Mouse (Mus musculus): ENCODE data around the gene Gimap8. TPM values are rescaled to one million over a fixed set of nuclear protein-coding genes. Genes with fewer than 3 reads are reported as not detected.

The Gimap8 gene
- polyA plus RNA-seq, 1 experiment from 2014 or later = 4.2 TPM

DNA sequence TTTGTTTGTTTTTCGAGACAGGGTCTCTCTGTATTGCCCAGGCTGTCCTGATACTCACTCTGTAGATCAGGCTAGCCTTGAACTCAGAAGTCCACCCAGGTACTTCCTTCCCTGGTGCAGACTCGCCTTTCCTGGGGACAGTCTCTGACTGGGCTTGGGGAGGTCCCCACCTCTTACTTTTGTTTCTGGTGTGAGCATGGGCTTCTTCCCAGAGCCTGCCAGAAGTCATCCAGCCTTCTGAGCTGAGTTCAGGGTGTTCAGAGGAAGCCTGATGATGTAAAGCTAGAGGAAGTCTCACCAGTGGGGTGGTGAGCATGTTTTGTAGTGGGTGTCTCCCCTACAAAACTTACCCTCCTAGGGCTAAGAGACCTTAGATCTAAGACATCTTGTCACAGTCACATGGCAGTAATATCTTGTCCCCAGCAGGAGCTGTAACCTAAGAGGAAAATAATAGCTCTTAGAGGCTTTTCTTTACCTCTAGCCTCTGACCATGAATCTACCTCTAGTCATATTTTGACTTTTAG is 22.5 kb downstream of the Gimap8 start:
- no peak for ATAC-seq (ENCODE audit: borderline replicate concordance, extremely low read depth, low FRiP score, low TSS enrichment)
- no peak overlapping the region for H3K4me2 ChIP-seq

DNA sequence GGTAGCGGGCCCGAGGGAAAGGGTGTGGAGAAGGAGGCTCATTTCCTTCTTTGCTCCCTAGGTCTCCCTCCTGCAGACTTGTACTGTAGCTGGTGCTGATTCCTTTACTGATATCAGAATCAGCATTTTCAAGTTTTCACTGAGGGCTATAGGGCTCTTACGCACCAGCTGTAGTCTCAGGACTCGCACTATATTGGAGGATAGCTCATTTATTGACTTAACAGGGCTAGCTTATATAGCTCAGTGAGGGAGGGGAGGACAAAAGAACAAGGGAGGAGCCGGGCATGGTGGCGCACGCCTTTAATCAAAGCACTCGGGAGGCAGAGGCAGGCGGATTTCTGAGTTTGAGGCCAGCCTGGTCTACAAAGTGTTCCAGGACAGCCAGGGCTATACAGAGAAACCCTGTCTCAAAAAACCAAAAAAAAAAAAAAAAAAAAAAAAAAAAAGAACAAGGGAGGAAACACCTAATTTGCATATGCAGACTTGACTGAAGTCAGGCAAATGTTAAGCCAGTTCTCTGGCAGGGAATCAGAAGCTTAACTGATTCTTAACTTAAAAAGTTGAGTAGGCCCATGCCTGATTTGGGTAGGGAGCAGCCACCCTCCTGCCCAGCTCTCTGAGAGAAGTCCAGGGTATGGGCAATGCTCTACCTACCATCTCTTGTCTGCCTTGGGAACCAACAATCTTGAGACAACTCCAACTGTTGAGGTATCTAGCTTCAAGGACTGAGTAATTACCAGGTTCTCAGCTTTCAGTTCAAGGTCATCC is 27.4 kb downstream of the Gimap8 start:
- Histone ChIP-seq H3K27ac (no peak overlapping the region), H3K9ac (no peak overlapping the region), H3K27me3 (no peaks in the 10 kb centered on the region), H3K4me2 (no peak overlapping the region), H3K9me3 (no peaks in the 10 kb centered on the region), H3K4me1 (no peaks in the 10 kb centered on the region), H3K36me3 (no peaks in the 10 kb centered on the region), H3K4me3 (no peak overlapping the region)
- whole genome bisulfite sequencing = 94% methylated on average over 9 of the region's 9 CpGs
- ATAC-seq (ENCODE audit: borderline replicate concordance, extremely low read depth, low FRiP score, low TSS enrichment) = no peak

More for the DNA sequence above, 22.5 kb downstream of the Gimap8 start:
- H3K27me3 ChIP-seq = no peaks in the 10 kb centered on the region
- H3K4me1 ChIP-seq = no peaks in the 10 kb centered on the region
- WGBS = 62% methylated on average over 2 of the region's 2 CpGs
- no peaks in the 10 kb centered on the region for H3K9me3 ChIP-seq
- H3K9ac ChIP-seq = no peak overlapping the region
- H3K36me3 ChIP-seq = no peaks in the 10 kb centered on the region
- H3K4me3 ChIP-seq = no peak overlapping the region
- no peak overlapping the region for H3K27ac ChIP-seq

DNA sequence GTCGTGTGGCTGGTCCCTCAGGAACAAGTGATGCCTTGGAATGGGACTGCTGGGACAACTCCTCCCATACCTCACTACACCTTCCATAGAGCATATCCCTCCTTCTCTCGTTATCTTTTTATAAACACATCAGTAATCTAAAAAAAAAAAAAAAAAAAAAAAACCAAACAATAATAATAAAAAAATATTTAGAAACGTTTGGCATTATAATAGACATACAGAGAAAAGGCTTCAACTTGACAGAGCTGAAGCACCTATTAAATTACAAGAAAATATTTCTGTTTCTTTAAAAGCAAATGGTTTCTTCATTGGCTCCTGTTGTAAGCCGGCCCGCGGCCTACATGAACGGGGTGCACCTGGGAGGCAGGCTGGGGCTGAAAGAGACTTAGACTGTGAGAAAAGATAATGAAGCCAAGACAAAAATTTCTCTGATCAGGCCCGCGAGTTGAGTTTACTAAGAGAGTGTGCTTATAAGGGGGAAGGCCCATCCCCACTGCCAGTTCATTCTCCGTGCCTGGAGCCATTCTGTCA is 28.4 kb downstream of the Gimap8 start:
- Histone ChIP-seq H3K27ac (no peak overlapping the region), H3K4me3 (peak overlapping the region; percentile 32), H3K27me3 (no peaks in the 10 kb centered on the region), H3K4me2 (peak overlapping the region; percentile 45), H3K4me1 (no peaks in the 10 kb centered on the region), H3K9me3 (no peaks in the 10 kb centered on the region), H3K36me3 (no peaks in the 10 kb centered on the region), H3K9ac (no peak overlapping the region)
- ATAC-seq (ENCODE audit: borderline replicate concordance, extremely low read depth, low FRiP score, low TSS enrichment) = no peak
- WGBS = 37% methylated on average over 10 of the region's 10 CpGs

DNA sequence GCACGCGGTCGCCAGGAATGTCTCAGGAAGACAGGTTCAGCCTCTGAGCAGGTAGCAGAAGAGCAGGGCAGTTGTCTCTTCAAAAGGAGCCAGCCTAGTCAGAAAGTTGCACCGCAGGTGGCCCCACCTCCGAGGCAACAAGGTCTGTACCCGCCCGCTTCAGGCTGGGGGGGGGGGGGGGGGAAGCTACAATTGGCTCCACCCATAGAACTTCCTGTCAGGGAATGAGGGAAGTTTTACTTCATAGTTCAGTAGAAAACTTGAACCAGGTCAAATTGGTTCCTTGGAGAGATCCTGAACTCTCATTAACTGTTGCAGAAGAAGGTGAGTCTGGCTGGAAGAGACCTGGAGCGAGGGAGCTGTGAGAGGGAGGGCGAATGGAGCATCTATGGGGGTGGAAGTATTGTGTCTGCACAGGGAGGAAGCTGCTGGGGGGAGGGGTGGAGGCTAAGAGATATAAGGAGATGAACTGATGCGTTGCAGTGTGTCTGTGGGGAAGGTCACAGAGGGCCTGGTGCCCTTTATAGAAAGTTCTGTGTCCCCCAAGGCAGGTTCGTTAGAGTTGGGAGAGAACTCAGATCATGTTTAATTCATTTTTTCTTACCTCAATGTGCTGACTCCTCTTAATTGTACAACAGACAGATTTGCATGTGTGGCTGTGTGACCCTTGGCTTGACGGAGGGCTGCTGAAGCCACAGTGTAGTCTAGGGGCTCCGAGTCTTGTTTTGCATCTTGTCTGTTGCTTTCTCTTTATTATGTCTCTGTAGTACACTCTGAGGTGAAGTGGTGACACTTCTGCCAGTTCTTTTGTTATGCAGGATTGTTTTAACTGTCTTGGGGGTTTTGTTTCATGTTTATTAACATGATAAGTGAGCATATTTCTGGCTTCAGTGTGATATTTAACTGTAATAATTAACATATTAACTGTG is 29.2 kb downstream of the Gimap8 start, which contains the start of gene Gimap9:
Gene Gimap9, plus strand, starts transcription at position 199 of the 929 bp plus-strand sequence.
- Histone ChIP-seq H3K9ac (0 out of 2 replicates have a peak within 1 kb of the TSS, but pooled peaks have one; percentile 19), H3K4me2 (peak within 1 kb of the TSS; percentile 45)
- WGBS = 29% methylated on average over 11 of the region's 13 CpGs

DNA sequence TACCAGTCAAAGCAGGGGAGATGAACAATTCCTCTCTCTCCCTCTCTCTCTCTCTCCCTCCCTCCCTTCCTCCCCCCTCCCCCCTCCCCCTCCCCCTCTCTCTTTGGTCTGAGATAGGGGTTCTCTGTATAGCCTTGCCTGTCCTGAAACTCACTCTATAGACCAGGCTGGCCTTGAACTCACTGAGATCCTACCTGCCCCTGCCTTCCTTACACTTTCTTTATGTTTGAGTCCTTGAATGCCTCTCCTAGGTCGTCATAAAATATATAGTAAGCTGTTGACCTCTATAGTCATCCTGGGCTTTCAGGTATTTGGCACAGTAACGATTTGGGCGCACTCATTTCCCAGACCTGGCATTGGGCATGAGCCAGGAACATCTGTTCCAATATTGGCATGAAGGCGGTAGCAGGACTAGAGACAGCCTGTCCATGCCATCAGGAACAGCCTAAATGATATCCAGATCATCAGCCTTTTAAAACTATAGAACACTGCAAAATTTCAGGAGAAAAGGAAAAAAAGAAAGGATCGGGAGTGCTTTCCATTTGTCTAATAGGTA is 29.9 kb downstream of the Gimap8 start:
- H3K27me3 ChIP-seq = no peaks in the 10 kb centered on the region
- peak overlapping the region; percentile 45; the same call in 1 of the 2 replicates for H3K4me2 ChIP-seq
- H3K27ac ChIP-seq = no peak overlapping the region
- no peaks in the 10 kb centered on the region for H3K4me1 ChIP-seq
- WGBS = 82% methylated on average over 5 of the region's 5 CpGs
- no peaks in the 10 kb centered on the region for H3K36me3 ChIP-seq
- H3K9ac ChIP-seq = no peak overlapping the region
- H3K4me3 ChIP-seq = no peak overlapping the region
- no peak for ATAC-seq (ENCODE audit: borderline replicate concordance, extremely low read depth, low FRiP score, low TSS enrichment)
- H3K9me3 ChIP-seq = no peaks in the 10 kb centered on the region

More for the DNA sequence above, 29.2 kb downstream of the Gimap8 start, which contains the start of gene Gimap9:
- ATAC-seq (ENCODE audit: borderline replicate concordance, extremely low read depth, low FRiP score, low TSS enrichment) = no peak
- Histone ChIP-seq H3K27me3 (no peaks in the 10 kb centered on the region), H3K4me3 (peak within 1 kb of the TSS; percentile 32), H3K4me1 (no peaks in the 10 kb centered on the region), H3K36me3 (no peaks in the 10 kb centered on the region), H3K9me3 (no peaks in the 10 kb centered on the region), H3K27ac (no peak within 1 kb of the TSS)

DNA sequence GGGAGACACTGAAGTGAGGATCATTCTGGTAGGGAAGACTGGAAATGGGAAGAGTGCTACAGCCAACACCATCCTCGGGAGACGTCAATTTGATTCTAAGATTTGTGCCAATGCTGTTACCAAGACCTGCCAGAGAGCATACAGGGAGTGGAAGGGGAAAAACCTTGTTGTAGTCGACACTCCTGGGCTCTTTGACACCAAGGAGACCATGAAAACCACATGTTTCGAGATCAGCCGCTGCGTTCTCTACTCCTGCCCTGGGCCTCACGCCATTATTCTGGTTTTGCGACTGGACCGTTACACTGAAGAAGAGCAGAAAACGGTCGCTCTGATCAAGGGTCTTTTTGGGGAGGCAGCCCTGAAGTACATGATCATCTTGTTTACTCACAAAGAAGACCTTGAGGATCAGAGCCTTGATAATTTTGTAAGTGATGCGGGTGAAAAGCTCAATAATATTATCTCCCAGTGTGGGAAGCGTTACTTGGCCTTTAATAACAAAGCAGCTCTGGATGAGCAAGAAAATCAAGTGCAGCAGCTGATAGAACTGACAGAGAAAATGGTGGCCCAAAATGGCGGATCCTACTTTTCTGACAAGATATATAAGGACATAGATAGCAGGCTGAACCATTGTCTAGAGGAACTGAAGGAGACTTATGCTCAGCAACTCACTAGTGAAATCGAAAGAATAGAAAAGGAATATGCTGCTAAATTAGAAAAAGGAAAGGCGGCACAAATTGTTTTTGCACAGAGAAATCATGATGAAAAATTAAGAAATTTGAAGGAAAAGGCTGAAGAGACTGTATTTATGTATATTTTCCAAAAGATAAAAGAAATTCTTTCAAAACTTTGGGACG is 30.7 kb downstream of the Gimap8 start:
- H3K27ac ChIP-seq = no peak overlapping the region
- H3K9me3 ChIP-seq = no peaks in the 10 kb centered on the region
- no peak overlapping the region; the same call in 1 of the 2 replicates for H3K4me2 ChIP-seq
- 92% methylated on average over 17 of the region's 17 CpGs for WGBS
- H3K27me3 ChIP-seq = no peaks in the 10 kb centered on the region
- ATAC-seq (ENCODE audit: borderline replicate concordance, extremely low read depth, low FRiP score, low TSS enrichment) = no peak
- no peak overlapping the region for H3K4me3 ChIP-seq
- no peaks in the 10 kb centered on the region for H3K4me1 ChIP-seq
- H3K9ac ChIP-seq = no peak overlapping the region
- no peaks in the 10 kb centered on the region for H3K36me3 ChIP-seq

DNA sequence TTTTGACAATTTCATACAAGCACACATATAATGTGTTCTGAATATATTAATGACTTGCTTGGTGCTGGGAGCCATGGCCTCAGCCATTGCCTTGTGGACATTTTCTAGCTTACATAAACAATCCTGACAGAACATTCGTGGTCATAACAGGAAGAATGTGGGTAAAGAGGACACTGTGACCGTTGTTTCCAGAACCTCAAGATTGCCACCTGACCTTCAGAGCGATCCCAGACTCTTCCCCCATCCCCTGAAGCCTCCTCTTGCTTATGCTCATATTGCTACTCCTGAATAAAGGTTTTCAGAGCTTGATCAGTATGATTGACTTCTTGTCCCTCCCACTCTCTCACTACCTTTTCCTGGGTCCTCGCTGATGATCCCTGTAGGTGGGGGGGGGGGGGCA is 31.4 kb downstream of the Gimap8 start:
- no peak for ATAC-seq (ENCODE audit: borderline replicate concordance, extremely low read depth, low FRiP score, low TSS enrichment)
- Histone ChIP-seq H3K36me3 (no peaks in the 10 kb centered on the region), H3K9me3 (no peaks in the 10 kb centered on the region), H3K4me1 (no peaks in the 10 kb centered on the region), H3K9ac (no peak overlapping the region), H3K4me2 (no peak overlapping the region), H3K27ac (no peak overlapping the region), H3K4me3 (no peak overlapping the region), H3K27me3 (no peaks in the 10 kb centered on the region)
- 53% methylated on average over 4 of the region's 4 CpGs for WGBS

DNA sequence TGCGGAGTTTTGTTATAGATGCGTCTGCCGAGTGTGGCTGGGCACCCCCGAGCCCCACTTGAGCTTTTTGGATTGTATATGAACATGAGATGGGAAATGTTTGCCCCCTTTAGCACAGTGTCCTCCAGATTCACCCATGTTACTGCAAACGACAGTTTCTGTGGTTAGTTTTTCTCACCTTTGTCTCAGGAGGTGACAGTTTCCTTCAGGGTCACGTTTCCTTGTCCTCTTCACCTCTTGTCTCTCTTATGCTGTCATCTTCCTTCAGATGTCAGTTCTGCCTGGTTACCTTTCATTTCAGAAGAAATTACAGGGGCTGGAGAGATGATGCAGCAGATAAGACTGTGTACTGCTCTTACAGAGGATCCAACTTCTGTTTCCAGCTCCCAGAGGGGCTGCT is 32.7 kb downstream of the Gimap8 start:
- H3K4me3 ChIP-seq = no peak overlapping the region
- H3K27me3 ChIP-seq = no peaks in the 10 kb centered on the region
- no peak for ATAC-seq (ENCODE audit: borderline replicate concordance, extremely low read depth, low FRiP score, low TSS enrichment)
- no peaks in the 10 kb centered on the region for H3K36me3 ChIP-seq
- H3K4me2 ChIP-seq = no peak overlapping the region
- 67% methylated on average over 6 of the region's 6 CpGs for WGBS
- no peak overlapping the region for H3K27ac ChIP-seq
- no peaks in the 10 kb centered on the region for H3K4me1 ChIP-seq
- no peaks in the 10 kb centered on the region for H3K9me3 ChIP-seq
- no peak overlapping the region for H3K9ac ChIP-seq

DNA sequence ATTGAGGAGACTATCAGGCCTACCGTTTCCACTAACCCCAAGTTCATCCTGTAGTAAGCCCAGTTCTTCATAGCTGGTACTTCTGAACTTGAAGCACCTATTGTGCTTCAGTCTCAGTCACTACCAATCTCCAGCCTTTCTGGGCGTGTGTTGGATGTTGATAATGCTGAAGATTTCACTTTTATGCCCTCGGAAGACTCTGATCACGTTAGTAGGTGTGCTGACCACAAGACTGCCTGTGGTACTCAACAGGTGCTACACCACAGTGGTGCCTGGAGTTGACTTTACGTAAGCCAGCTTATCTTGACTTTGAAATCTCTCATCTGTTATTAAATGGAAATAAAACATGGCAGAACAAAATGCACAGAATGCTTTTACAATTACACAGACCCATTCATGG is 33.4 kb downstream of the Gimap8 start:
- ATAC-seq (ENCODE audit: borderline replicate concordance, extremely low read depth, low FRiP score, low TSS enrichment) = no peak
- H3K9me3 ChIP-seq = no peaks in the 10 kb centered on the region
- no peak overlapping the region for H3K4me2 ChIP-seq
- no peak overlapping the region for H3K9ac ChIP-seq
- no peaks in the 10 kb centered on the region for H3K4me1 ChIP-seq
- no peaks in the 10 kb centered on the region for H3K36me3 ChIP-seq
- H3K27me3 ChIP-seq = no peaks in the 10 kb centered on the region
- H3K27ac ChIP-seq = no peak overlapping the region
- 70% methylated on average over 5 of the region's 5 CpGs for WGBS
- H3K4me3 ChIP-seq = no peak overlapping the region

DNA sequence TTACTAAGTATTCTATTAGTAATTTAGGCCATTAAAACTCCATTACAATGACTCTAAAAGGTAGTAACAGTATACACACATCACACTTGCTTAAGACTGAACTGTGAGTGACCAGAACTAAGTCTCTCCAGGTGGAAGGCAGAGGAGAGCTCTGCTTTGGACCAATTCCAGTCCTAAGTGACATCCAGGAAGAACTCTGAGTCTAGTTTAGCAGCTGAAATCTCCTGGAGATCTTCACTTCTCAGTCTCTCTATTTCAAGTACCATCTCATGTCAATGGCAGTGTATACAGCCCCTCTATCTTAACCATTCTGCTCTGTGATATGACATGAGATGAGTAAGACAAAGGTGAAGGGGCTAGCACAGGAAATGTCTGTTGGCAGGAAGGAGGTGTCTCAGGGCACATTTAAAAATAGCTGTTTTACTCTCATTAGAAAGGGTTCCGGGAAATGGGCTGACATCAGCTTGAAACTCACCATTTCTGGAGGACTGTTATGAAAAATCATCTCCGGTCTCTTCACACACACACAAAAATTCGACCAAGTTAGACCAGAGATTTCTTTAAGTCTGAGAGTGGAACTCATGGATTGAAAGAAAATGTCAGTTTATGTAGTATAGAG is 34.5 kb downstream of the Gimap8 start:
- Histone ChIP-seq H3K9me3 (no peaks in the 10 kb centered on the region), H3K27ac (peak overlapping the region; percentile 48; the same call in 1 of the 2 replicates), H3K27me3 (no peaks in the 10 kb centered on the region), H3K9ac (no peak overlapping the region), H3K36me3 (no peaks in the 10 kb centered on the region), H3K4me2 (no peak overlapping the region), H3K4me3 (no peak overlapping the region), H3K4me1 (no peaks in the 10 kb centered on the region)
- no peak for ATAC-seq (ENCODE audit: borderline replicate concordance, extremely low read depth, low FRiP score, low TSS enrichment)
- 66% methylated on average over 3 of the region's 3 CpGs for WGBS

Measured in lung, embryonic 15.5 days (tissue).